Mouse (Mus musculus) embryonic stem cell, embryonic (primary cell): ENCODE results near the gene Dyrk3.

ENCODE experiments used
- CTCF ChIA-PET, 4 experiments: fragments of 300-600 bp in 2 of 4; fragments of 350-600 bp in 2 of 4; sonication (Branson Sonifier 250); formaldehyde crosslinking; loops; one replicate each; lab custom pipeline; 2022; ENCODE audit warnings: inconsistent platforms in 2 of 4; lab: Charles Lee
- POLR2A ChIA-PET, 4 experiments: fragments of 300-600 bp in 2 of 4; fragments of 350-600 bp in 2 of 4; sonication (Branson Sonifier 250); formaldehyde crosslinking; loops; one replicate each; lab custom pipeline; 2022; ENCODE audit warnings: antibody characterized with exemption in 4 of 4, inconsistent platforms in 1 of 4; lab: Charles Lee

The Dyrk3 gene

DNA sequence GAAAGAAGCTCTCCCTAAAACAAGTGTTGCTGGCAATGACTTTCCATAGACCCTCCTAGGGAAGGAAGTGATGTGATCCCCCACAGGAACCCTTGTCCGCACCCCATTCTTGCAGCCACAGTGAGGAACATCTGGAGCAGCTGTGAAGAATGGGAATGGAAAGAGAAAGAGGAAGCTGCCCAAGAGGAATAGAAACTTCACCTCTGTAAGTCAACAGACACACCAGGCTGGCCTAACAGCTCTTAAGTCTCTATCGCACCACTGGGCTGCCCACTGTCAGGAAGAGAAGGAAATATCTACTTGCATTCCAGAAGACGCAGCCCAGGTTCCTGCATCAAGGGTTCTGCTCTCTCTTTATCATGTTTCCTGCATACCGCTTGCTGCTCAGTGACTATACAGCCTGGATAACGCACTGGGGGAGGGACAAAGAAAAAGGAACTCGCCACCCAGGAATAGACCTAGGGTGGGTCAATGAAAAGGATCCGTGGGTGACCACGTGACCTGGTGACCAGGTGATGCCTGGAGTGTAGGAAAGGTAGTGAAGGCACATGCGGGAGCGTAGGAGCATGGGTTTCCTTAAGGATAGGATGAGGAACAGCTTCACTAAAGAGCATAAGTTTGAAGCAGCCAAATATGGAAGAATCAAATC is 34.2 kb downstream of the Dyrk3 start:
- ChIA-PET CTCF (interaction anchor here in 2 of 4 experiments (0.6 to 0.9 kb wide), 2 partner anchors 29 to 78 kb away, joined by 3 read pairs; no protein-coding TSS in a partner anchor), POLR2A (interaction anchor here in 1 of 4 experiments (1.2 kb wide), 1 partner anchor 10 kb away, joined by 3 read pairs; no protein-coding TSS in a partner anchor)

DNA sequence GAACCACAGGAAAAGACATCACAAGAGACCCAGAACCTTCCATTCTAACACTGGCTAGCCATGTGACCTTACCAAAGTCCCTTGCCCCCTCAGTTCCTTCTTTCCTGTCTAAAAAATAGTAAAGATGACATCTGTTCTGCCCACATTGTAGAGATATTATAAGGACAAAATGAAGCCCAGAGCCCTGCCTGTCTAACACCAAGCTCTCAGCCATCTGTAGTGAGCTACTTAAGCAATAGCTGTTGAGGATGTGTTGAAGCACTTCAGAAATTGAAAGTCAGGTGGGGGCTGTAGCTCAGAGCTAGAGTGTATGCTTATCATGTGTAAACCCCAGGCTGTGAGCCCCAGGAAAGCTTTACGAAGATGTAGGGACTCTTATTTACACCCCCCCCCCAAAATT is 37.3 kb downstream of the Dyrk3 start:
- CTCF ChIA-PET = no interaction called here
- POLR2A ChIA-PET = interaction anchor here in 3 of 4 experiments (0.7 to 1.3 kb wide), 3 partner anchors 43 to 427 kb away, joined by 3 read pairs; no protein-coding TSS in a partner anchor

DNA sequence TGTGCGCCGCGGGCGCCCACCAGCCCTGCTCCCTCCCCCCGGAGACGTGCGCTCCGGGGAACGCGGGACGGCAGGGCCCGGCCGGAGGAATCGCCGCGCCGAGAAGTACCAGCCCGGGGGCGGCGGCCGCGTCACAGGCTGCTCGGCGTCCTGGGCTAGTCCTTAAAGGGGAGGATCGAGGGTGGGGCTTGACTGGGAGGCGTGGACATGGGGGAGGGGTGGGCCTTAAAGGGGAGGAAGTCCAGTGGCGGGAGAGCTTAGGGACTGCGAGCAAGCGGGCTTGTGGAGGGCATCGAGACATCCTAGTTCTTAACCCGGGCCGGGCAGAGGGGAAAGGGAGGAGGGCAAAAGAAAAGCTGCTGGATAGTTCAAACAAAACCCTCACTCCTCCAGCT is 40.4 kb downstream of the Dyrk3 start, which contains the start of gene Mapkapk2:
TSS of gene Mapkapk2 (minus strand) at position 127 of the 395 bp plus-strand sequence.
- POLR2A ChIA-PET = interaction anchor here in 2 of 4 experiments (0.6 to 2.0 kb wide), 21 partner anchors 10 to 467 kb away, joined by 3 to 9 read pairs (median 4); partner anchors contain the start of genes AA986860 (in 1 of the 2), Eif2d (in 1 of the 2), Fam72a (in 1 of the 2) and Gm29427 (in 1 of the 2)
- CTCF ChIA-PET = interaction anchor here in 2 of 4 experiments (0.6 to 1.5 kb wide), 4 partner anchors 23 to 310 kb away, joined by 3 to 6 read pairs (median 4); no protein-coding TSS in a partner anchor

DNA sequence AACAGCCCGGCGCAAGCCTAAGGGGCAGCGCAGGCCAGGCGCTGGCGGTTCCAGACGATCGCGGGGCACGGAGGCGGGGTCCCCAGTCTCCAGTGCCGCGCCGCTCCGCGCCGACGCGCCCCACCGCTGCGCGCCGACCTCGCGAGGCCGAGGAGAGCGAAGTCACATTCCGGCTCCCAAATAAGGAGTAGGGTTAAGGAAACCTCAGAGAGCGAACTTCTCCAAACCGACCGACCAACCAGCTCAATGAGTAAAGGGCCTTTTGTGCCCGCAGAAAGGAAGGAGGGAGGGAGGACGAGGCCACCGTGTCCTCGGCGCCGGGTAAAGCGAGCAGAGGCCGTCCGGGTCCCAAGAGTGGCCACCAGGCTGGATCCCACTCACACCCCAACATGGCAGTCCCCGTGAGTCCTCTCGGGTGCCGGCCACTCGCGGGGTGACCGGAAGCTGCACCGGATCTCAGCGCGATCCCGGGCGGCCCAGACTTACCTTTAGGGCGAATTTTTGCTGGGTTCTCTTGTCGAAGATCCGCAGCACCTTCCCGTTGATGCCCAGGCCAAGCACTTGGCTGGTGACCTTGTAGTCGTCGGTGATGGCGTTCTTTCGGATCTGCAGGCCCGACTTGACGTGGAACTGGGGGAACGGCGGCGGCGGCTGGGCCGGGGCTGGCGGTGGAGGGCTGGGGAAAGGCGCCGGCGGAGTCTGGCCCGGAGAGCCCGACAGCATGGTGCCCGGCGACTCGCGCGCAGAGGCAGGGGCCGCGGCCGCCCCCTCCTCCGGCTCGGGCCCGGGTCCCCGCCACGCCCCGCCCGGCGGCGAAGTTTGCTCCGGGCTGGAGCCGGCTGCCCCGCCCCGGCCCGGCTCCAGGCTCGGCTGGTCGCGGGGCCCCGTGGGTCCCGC is 41.1 kb downstream of the Dyrk3 start:
- POLR2A ChIA-PET = interaction anchor here in 3 of 4 experiments (0.6 to 2.0 kb wide), 14 partner anchors 10 to 468 kb away, joined by 3 to 11 read pairs (median 5); partner anchors contain the start of genes Eif2d (in 1 of the 3), Fam72a (in 1 of the 3), Gm29427 (in 1 of the 3) and Rassf5 (in 1 of the 3)
- CTCF ChIA-PET = interaction anchor here in 1 of 4 experiments (1.0 to 1.5 kb wide), 3 partner anchors 23 to 173 kb away, joined by 3 to 4 read pairs (median 3); no protein-coding TSS in a partner anchor

DNA sequence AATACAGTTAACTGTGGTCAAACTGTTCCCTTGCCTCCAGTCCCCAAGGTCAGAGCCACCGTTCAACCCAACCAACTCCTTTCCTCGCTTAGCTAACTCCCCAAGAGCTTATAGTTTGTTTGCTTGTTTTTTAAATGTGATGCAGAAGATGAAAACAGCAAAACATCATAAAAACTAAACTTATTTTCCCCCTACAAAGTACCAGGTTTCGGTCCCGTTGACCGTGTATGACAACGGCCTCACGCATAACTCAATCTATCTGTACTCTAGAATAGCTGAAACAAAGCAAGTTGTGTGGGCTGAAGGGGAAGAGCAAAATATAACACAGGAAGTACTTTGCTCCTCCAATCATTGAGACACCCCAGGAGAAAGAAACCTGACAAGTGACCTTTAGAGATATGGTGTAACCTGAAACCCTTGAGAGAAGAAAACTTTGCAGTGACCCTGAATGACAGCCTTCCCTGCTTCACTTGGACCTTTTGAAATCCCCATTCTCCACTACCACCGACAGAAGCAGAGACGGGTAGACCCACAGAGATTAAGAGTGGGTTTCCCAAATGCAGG is 41.9 kb downstream of the Dyrk3 start:
- CTCF ChIA-PET = no interaction called here
- POLR2A ChIA-PET = interaction anchor here in 3 of 4 experiments (0.6 to 2.0 kb wide), 9 partner anchors 9 to 431 kb away, joined by 3 to 11 read pairs (median 4); partner anchors contain the start of genes Fam72a (in 1 of the 3), Gm29427 (in 1 of the 3), Rassf5 (in 1 of the 3) and Srgap2 (in 1 of the 3)

DNA sequence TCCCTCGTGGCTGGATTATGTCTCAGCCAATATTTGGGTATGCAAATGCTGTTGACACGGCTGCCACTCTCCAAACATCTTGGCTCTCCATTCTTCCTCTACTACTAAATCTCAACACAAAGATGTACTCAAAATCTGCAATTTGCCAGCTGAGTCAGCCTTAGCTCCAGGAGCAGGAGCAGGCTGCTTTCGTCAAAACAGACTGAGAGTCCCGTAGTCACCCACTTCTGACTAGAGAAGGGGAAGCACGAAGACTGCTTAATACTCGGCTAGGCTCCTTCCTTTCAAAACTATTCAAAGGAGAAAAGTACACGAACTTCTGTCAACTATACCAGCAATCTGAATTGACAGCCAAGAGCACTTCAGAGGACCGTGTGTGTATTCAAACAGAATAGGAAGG is 42.6 kb downstream of the Dyrk3 start:
- ChIA-PET POLR2A (interaction anchor here in 2 of 4 experiments (0.7 to 1.3 kb wide), 3 partner anchors 8 to 42 kb away, joined by 3 read pairs; no protein-coding TSS in a partner anchor), CTCF (no interaction called here)

DNA sequence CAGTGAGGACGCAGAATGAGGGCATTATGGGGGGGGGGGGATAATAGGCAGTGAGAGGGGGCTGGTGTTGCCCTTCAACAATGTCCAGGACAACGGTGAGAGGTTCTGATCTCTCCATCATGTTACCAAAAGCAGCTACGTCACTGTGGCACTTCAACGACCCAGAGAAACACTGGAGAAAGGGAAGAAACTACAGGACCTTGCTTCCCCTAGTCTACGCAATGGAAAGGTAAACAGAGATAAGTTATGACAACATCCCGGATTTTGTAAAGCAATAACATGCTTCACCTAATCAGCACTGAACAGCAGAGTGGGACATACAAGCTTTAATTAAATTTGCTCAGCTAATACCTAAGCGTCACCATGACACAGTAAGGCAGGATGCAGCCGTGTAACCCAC is 44.3 kb downstream of the Dyrk3 start:
- CTCF ChIA-PET = interaction anchor here in 2 of 4 experiments (1.0 kb wide), 2 partner anchors 22 to 88 kb away, joined by 3 read pairs; no protein-coding TSS in a partner anchor
- POLR2A ChIA-PET = interaction anchor here in 1 of 4 experiments (0.6 to 1.0 kb wide), 3 partner anchors 11 to 208 kb away, joined by 3 to 4 read pairs (median 3); no protein-coding TSS in a partner anchor

DNA sequence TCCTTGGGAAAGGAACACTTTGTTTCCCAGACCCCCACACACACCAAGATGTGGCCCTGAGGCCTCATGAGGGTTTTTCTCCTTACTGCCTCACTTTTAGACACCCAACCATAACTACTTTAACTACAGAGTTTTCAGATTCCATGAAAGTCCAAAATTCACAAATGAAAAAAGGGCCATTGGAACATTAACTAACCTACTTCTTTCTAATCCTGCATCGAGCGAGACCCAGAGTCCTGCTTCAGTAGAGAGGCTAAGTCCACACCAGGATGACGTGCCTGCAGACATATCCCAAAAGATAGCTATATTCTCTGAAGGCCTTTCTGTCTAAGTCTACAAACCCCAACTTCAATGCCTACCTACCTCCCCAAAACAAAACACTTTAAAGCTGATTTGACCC is 45.3 kb downstream of the Dyrk3 start:
- ChIA-PET POLR2A (interaction anchor here in 1 of 4 experiments (0.7 to 1.6 kb wide), 2 partner anchors 148 to 735 kb away, joined by 3 to 4 read pairs; partner anchors contain the start of gene Slc41a1), CTCF (interaction anchor here in 3 of 4 experiments (0.6 kb wide), 3 partner anchors 30 to 71 kb away, joined by 3 to 4 read pairs (median 4); no protein-coding TSS in a partner anchor)

DNA sequence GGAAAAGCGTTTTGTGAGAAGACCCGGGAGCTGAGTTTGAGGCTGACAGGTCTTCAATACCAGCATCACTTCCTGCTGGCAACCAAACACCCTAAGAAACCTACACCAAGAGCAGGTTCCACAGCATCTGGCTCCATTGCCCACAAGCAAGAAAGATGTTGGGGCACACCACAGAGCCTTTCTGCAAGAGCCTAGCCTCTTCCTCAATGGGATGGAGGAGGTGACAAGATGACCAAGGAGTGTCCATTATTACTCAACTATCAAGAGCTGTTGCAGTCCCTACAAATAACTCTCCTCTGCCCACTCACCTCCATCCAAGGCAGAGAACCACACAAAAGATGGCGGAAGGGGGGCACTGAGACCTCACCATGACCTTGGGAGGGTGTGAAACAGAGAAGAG is 46.0 kb downstream of the Dyrk3 start:
- CTCF ChIA-PET = interaction anchor here in 1 of 4 experiments (0.7 kb wide), 1 partner anchor 153 kb away, joined by 4 read pairs; the partner anchor contains the start of gene Rassf5
- POLR2A ChIA-PET = interaction anchor here in 1 of 4 experiments (1.6 kb wide), 1 partner anchor 148 kb away, joined by 4 read pairs; no protein-coding TSS in a partner anchor

DNA sequence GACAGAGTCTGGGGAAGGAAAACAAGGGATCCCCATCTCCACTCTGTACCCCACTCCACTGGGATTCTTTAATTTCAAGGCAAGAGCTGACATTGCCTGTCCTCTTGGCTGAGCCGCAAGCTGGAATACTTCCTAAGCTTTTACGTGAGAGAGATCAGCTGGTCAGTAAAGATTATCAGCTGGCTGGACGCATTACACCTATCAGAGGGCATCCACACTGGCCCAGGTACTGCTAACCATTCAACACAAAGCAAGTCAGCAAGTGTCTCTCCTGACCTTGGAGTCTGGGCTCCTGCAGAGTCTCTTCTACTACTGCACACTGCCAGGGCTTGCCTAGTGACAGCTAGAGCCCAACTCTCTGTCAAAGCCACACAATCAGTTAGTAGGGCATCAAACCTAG is 46.7 kb downstream of the Dyrk3 start:
- CTCF ChIA-PET = no interaction called here
- POLR2A ChIA-PET = interaction anchor here in 2 of 4 experiments (0.6 to 1.6 kb wide), 2 partner anchors 149 to 293 kb away, joined by 4 read pairs; no protein-coding TSS in a partner anchor

DNA sequence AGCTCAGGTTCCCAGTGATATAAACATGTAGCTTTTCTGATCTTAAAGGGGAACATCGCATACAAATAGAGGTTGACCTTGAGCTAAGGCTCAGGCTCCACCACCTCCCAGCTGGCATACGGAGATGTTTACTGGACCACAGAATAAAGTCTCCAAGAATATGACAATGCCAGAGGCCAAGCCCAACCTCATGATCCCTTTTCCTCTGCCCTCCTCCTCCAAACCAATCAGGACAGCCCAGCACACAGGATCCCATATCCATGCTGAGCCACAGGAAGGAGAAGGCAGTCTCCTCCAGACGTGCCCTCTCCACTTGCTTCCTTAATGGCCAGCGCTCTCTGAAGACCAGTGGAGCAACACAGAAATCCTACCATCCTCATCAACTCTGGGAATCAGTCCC is 47.3 kb downstream of the Dyrk3 start:
- CTCF ChIA-PET = interaction anchor here in 1 of 4 experiments (0.7 to 1.0 kb wide), 2 partner anchors 25 to 31 kb away, joined by 3 read pairs; no protein-coding TSS in a partner anchor
- POLR2A ChIA-PET = interaction anchor here in 1 of 4 experiments (0.9 to 1.1 kb wide), 2 partner anchors 63 to 437 kb away, joined by 3 read pairs; partner anchors contain the start of genes Fam72a and Srgap2

DNA sequence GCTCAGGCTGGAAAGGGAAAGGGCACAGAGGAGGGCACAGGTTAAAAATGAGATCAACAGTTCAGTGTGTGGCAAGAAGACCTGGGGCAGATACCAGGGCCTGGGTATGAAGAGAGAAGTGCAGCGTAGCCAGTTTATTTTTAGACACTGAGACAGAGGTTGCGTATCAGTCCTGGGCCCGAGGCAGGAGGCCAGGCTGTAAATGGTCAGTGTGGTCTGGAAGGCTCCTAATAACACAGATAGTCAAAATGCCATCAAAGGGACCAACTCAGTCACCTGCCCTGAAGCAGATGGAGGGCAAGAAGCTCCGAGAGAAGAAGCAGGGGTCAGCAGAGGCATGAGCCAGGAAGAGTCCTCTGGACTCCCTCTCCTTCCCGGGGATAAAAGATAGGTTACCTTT is 47.9 kb downstream of the Dyrk3 start:
- CTCF ChIA-PET = interaction anchor here in 2 of 4 experiments (0.7 to 1.2 kb wide), 3 partner anchors 25 to 622 kb away, joined by 3 read pairs; no protein-coding TSS in a partner anchor
- POLR2A ChIA-PET = interaction anchor here in 1 of 4 experiments (0.9 to 1.1 kb wide), 2 partner anchors 64 to 437 kb away, joined by 3 read pairs; partner anchors contain the start of genes Fam72a and Srgap2

DNA sequence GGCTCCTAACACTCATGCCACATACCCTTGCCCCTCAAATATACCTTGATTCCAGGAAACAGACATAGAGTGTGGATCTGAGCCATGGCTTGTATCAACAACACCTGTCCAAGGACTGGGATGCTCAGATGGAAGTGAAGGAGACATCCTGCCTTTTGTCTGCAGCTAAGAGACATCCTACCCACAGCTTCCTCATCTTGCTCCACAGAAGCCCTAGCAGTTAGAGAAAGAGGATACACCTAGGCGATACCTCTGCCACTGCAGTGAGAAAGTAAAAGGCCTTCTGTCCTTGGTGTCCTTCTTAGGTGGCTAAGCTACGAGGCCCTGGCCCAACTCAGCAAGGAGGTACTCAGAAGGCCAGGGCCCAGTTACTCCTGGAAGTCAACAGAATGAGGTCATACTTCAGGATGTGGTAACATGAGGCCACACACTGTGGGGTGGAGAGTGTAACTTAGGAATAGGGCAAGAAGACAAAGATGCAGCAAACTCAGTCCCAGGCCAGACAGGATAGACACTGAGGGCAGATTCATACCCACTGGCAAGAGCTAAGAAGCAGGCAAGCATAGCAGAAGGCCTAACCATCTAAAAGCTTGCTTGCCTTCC is 48.5 kb downstream of the Dyrk3 start:
- CTCF ChIA-PET = interaction anchor here in 1 of 4 experiments (1.2 kb wide), 1 partner anchor 623 kb away, joined by 3 read pairs; no protein-coding TSS in a partner anchor
- POLR2A ChIA-PET = no interaction called here

DNA sequence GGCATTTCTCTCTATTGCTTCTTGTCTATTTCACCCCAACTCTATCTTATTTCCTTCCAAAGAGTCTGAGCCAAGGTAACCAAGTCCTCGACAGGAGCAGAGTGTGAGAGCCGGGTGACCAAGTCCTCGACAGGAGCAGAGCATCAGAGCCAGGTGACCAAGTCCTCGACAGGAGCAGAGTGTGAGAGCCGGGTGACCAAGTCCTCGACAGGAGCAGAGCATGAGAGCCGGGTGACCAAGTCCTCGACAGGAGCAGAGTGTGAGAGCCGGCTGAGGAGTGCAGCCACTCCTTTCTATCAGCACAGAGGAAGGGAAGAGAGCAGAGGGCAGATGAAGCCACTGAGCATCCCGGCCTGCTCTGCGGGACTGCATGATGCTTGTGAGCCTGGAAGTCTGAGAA is 49.6 kb downstream of the Dyrk3 start:
- CTCF ChIA-PET = no interaction called here
- POLR2A ChIA-PET = no interaction called here

DNA sequence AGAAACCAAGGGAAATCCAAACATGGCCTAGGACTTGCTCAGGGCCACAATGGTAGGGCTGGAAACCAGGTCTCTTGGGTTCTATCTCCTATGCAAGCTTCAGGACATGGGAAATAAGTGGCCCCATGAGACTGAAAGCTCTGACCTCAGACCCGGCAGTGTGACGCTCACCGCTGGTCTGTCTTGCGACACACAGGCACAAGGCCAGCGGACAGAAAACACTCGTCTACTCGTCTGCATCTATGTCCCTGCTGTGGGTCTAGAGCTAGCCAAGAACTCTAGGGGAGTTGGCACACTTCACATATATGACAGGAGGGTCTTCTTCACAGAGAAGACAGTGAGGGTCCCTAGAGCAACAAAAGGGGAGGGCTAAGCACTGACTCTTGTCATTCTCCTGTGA is 51.2 kb downstream of the Dyrk3 start:
- POLR2A ChIA-PET = interaction anchor here in 1 of 4 experiments (0.6 to 2.3 kb wide), 2 partner anchors 9 to 173 kb away, joined by 3 to 4 read pairs; no protein-coding TSS in a partner anchor
- CTCF ChIA-PET = no interaction called here

DNA sequence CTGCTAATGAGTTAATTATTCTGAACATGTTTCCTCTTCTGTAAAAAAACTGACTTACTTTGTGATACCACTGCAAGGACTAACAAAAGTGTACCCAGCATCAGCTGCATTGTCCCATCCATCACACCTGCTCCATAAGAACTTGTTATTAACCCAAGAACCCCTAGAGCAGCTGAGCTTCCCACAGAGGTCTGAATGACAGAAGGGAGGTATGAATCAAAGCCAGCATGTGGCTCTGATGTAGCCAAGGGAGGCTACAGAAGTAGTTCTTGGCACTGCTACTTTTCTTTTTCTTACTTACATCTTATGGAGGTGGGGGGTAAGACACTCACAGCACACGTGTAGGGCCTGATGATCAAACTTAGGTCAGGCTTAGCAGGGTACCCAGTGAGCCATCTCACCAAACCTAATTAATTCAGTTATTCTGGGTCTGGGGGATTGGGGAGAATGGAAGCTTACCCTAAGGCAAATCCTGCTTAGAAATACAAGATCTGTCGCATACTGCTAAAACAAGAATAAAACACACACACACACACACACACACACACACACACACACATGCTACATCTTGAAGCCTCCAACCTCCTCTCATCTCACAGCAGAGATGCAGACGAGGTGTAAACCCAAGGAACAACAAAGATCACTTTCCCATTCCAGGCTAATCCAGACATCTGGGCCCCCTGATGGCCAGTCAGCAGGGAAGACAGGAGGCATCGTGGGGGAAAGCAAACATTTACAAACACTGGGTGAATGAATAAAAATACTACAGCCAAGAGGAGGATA is 52.0 kb downstream of the Dyrk3 start:
- POLR2A ChIA-PET = interaction anchor here in 1 of 4 experiments (2.3 kb wide), 1 partner anchor 174 kb away, joined by 4 read pairs; no protein-coding TSS in a partner anchor
- CTCF ChIA-PET = interaction anchor here in 1 of 4 experiments (0.9 kb wide), 1 partner anchor 112 kb away, joined by 3 read pairs; no protein-coding TSS in a partner anchor
